Mouse (Mus musculus): ENCODE measurements around the gene Abhd8. TPM values are rescaled to one million over a fixed set of nuclear protein-coding genes. Genes with fewer than 3 reads are reported as not detected.

The Abhd8 gene
- total RNA-seq (2023): 1 to 10 TPM; 6.3 to 8.4 TPM

GRCm38 (mm10) chr8:71463188-71464033 lies at the start of gene Abhd8:
Abhd8 (minus strand) TSS chr8:71463655.

GRCm38 (mm10) chr8:71511644-71512043 lies 48.2 kb upstream of the Abhd8 start, which contains the start of gene Plvap:
Plvap (minus strand) TSS chr8:71511752.

GRCm38 (mm10) chr8:71487691-71488445 lies 24.4 kb upstream of the Abhd8 start, which contains the start of gene Gtpbp3:
Gtpbp3 (plus strand) TSS chr8:71488103.

GRCm38 (mm10) chr8:71485142-71486135 lies 22.0 kb upstream of the Abhd8 start, which contains the start of gene Ano8:
Ano8 (minus strand) TSS chr8:71485963.

GRCm38 (mm10) chr8:71468916-71469315 lies 5.5 kb upstream of the Abhd8 start, which contains the start of gene Dda1:
Dda1 (plus strand) TSS chr8:71469199.

GRCm38 (mm10) chr8:71464513-71465500 lies 1.4 kb upstream of the Abhd8 start, which contains the start of gene Mrpl34:
Mrpl34 (plus strand) TSS chr8:71464959.

Other genes starting within 250 kb of the Abhd8 start
- 100 to 1,000 TPM; 180 to 187 TPM for gene Myo9b, start 190.9 kb downstream of the Abhd8 start, total RNA-seq (2023)
- gene Haus8, start 190.7 kb downstream of the Abhd8 start, total RNA-seq (2023): 10 to 100 TPM; 59.4 to 61.7 TPM
- gene Use1, start 96.8 kb downstream of the Abhd8 start, total RNA-seq (2023): 100 to 1,000 TPM; 219 to 241 TPM
- gene Ocel1, start 92.4 kb downstream of the Abhd8 start, total RNA-seq (2023): 10 to 100 TPM; 16.6 to 25.2 TPM
- 10 to 100 TPM; 27.3 to 30.2 TPM for gene Nr2f6, start 81.7 kb downstream of the Abhd8 start, total RNA-seq (2023)
- gene Ushbp1, start 67.9 kb downstream of the Abhd8 start, total RNA-seq (2023): 1 to 10 TPM; 2.0 to 3.8 TPM
- gene Babam1, start 66.8 kb downstream of the Abhd8 start, total RNA-seq (2023): 10 to 100 TPM; 63.3 to 81.3 TPM
- gene Ankle1, start 57.6 kb downstream of the Abhd8 start, total RNA-seq (2023): under 1 TPM in 1 of 2 experiments, not detected in 1; 0.43 TPM
- 10 to 100 TPM; 33.8 to 34.0 TPM for gene Mrpl34, start 1.3 kb upstream of the Abhd8 start, total RNA-seq (2023)
- gene Dda1, start 5.5 kb upstream of the Abhd8 start, total RNA-seq (2023): 10 to 100 TPM; 76.1 to 77.5 TPM
- gene Ano8, start 22.3 kb upstream of the Abhd8 start, total RNA-seq (2023): 10 to 100 TPM in 1 of 2 experiments, 1 to 10 TPM in 1; 8.5 to 10.6 TPM
- 10 to 100 TPM; 11.0 to 14.0 TPM for gene Gtpbp3, start 24.4 kb upstream of the Abhd8 start, total RNA-seq (2023)
- gene Plvap, start 48.1 kb upstream of the Abhd8 start, total RNA-seq (2023): under 1 TPM; 0.39 to 0.52 TPM
- gene Ccdc194, start 62.1 kb upstream of the Abhd8 start, total RNA-seq (2023): not detected
- 10 to 100 TPM; 79.0 to 83.2 TPM for gene Bst2, start 73.8 kb upstream of the Abhd8 start, total RNA-seq (2023)
- 10 to 100 TPM; 36.8 to 45.1 TPM for gene Mvb12a, start 79.3 kb upstream of the Abhd8 start, total RNA-seq (2023)
- 1 to 10 TPM; 1.2 to 2.1 TPM for gene Tmem221, start 95.2 kb upstream of the Abhd8 start, total RNA-seq (2023)
- not detected for gene Nxnl1, start 102.9 kb upstream of the Abhd8 start, total RNA-seq (2023)
- gene Slc27a1, start 105.2 kb upstream of the Abhd8 start, total RNA-seq (2023): 1 to 10 TPM; 3.9 to 5.8 TPM
- 10 to 100 TPM; 84.7 to 86.7 TPM for gene Pgls, start 128.5 kb upstream of the Abhd8 start, total RNA-seq (2023)
- gene Fam129c, start 134.0 kb upstream of the Abhd8 start, total RNA-seq (2023): 1 to 10 TPM; 4.3 to 6.5 TPM
- gene Colgalt1, start 147.3 kb upstream of the Abhd8 start, total RNA-seq (2023): 100 to 1,000 TPM; 129 to 131 TPM
- gene Unc13a, start 208.1 kb upstream of the Abhd8 start, total RNA-seq (2023): 1 to 10 TPM; 1.1 to 1.3 TPM
- gene Jak3, start 212.6 kb upstream of the Abhd8 start, total RNA-seq (2023): 10 to 100 TPM; 32.0 to 37.6 TPM
- 10 to 100 TPM; 11.5 to 14.2 TPM for gene Insl3, start 225.6 kb upstream of the Abhd8 start, total RNA-seq (2023)
- under 1 TPM; 0.61 to 0.66 TPM for gene B3gnt3, start 238.1 kb upstream of the Abhd8 start, total RNA-seq (2023)

All from monocyte, adult 59 days (primary cell).